Mouse (Mus musculus) spleen, adult 10 weeks (tissue): Measurements from ENCODE around the gene Mau2. TPM values are rescaled to one million over a fixed set of nuclear protein-coding genes. Genes with fewer than 3 reads are reported as not detected.

Experiments used
- polyA plus RNA-seq: library from polyadenylated mRNA; stranded (reverse); fragments of 350-450 nt; fragmentation: Illumina TruSeq; extraction: RNeasy Lipid Tissue Mini Kit (QIAGEN cat#74804); gene quantifications from one replicate; pipeline ENCODE4 v1.2.3, GENCODE M21; 2015; ENCODE audit warnings: low replicate concordance; ENCODE audit not compliant: insufficient read depth

Mau2 gene
- 55.1 TPM for polyA plus RNA-seq

DNA sequence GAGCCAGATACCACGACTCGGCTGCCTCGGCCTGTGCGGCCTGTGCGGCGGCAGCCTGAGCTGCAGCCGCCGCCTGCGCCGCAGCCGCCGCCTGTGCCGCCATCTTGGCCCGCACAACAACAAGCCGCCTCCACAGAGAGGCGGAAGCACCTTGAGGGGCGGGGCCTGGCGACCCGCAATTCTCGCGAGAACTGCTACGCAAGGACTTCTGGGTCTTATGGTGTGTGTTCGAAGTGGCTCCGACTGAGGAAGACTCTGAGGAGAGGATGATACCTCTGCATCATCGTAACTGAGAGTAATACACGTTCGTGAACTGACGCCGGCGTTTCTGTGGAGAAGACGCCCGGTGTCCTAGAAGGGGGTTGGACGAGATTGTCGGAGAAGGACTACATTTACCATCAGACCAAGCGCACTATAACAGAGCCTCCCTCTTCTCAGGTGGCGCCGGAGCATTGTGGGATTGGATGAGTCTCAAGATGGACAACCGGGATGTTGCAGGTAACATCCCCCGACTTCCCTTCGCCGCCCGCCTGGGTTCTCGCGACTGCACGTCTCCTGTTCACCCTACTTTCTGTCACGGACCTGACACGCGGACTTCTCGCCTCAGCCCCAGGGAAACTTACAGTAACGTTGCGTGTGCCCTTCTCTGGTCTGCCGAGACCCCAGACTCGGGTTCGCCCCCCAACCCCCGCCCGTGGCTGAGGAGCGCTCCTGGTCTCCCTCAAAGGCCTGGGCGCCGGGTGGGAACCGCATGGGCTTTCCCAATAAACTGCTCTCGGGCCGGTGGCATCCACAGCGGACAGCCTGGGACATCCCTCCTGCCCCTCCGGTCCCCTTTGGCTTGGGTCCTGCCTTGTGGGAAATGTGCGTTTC is at the start of gene Mau2, which contains the start of gene Sugp1:
Gene Mau2, minus strand, starts transcription at position 152 of the 873 bp plus-strand sequence.
Gene Sugp1, plus strand, starts transcription at position 231 of the 873 bp plus-strand sequence.

DNA sequence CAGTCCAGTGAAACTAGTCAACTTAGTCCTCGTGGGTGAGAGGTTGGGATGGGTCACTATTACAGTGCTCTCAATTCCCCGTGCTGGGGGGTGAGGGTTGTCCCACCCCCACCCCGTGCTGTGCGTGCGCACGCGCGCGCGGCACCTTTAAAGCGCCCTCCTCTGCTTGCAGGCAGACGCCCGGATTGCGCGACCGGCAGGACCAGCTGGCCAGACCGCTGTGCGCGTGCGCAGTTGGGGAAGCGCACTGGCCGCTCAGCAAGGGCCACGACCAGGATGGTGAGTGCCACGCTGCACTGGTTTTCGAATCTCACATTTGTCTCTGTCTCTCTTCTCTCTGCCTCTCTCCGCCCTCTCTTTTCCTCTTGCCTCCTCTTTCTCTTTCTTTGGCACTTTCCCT is 40.8 kb upstream of the Mau2 start, which contains the start of gene Hapln4:
Gene Hapln4, plus strand, starts transcription at position 173 of the 400 bp plus-strand sequence.

DNA sequence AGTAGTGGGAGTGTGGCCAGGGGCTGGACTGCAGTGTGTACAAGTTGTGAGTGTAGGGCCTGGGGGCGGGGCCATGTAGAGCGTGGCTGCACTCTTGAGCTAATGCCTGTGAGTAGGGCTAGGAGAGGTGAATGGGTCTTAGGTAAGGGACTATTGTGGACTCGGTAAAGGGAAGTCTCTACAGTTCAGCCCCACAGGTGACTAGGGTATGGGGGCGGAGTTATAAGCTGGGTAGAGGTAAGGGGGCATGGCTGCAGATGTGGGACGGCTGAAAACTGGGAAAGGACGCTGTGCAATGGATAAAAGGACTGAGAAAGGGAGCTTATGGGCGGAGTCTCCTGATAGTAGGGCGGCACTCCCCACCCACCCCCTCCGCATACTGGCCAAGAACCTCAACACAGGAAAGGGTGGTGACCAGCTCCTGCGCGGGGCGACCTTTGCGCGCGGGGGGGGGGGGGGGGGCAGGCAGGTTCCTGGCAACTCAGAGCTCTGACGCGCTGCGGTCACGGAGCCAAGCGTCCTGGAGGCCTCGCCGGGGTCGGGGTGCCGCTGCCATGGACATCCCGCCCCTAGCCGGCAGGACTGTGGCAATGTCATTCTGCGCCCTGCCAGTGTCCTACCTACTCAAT is 30.0 kb upstream of the Mau2 start, which contains the start of gene Tm6sf2:
Gene Tm6sf2, plus strand, starts transcription at position 484 of the 629 bp plus-strand sequence.

DNA sequence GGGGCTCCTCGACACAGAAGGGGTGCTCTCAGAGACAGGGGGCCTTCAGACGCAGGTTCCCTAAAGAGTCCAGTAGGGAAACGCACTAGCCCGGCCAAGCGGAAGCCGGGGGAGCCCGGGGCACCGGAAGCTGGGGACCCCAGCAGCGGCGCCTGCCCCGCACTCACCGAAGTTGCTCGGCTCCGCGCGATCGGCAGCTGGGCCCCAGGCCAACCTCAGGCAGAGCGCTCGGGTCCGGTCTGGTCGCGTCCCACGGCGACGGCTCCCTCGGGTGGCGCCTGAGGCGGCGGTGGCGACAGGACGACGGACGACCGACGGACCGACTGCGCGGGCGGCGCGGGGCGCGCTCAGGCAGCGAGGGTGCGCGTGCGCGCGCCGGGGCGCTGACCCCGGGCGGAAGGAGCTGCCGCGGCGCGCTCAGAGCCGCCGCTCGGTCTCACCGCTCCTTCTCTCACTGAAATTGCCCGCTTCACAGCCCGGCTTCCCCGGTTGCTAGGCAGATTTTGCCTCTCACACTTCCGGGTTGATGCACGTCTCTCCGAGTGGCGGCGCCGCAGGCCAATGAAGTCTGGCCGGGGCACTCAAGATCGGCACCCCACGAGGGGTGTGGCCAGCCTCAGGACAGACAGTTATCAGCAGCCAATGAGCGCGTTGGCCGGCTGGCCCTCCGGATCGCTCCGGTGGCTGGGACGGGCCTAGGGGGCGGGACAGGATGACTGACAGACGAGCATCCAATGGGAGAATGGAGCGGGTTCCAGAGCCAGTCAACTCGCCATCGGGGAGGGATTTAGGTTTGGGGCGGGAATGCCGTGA is 46.6 kb downstream of the Mau2 start, which contains the start of gene Gatad2a:
Gene Gatad2a, minus strand, starts transcription at position 609 of the 813 bp plus-strand sequence.

Other genes with a start within 250 kb of the Mau2 start
- 168 TPM for gene Gmip, start 234.1 kb downstream of the Mau2 start, polyA plus RNA-seq
- 6.1 TPM for gene Lpar2, start 220.3 kb downstream of the Mau2 start, polyA plus RNA-seq
- 8.6 TPM for gene Pbx4, start 210.2 kb downstream of the Mau2 start, polyA plus RNA-seq
- gene Cilp2, start 155.0 kb downstream of the Mau2 start, polyA plus RNA-seq: not detected
- gene Tssk6, start 140.6 kb downstream of the Mau2 start, polyA plus RNA-seq: not detected
- gene Ndufa13, start 140.2 kb downstream of the Mau2 start, polyA plus RNA-seq: 13.6 TPM
- not detected for gene Yjefn3, start 140.0 kb downstream of the Mau2 start, polyA plus RNA-seq
- 21.0 TPM for gene Gatad2a, start 46.4 kb downstream of the Mau2 start, polyA plus RNA-seq
- gene Sugp1, start 79 bp upstream of the Mau2 start, polyA plus RNA-seq: 29.4 TPM
- gene Tm6sf2, start 30.2 kb upstream of the Mau2 start, polyA plus RNA-seq: 1.2 TPM
- not detected for gene Hapln4, start 40.7 kb upstream of the Mau2 start, polyA plus RNA-seq
- 0.06 TPM for gene Ncan, start 78.1 kb upstream of the Mau2 start, polyA plus RNA-seq
- 17.2 TPM for gene Nr2c2ap, start 88.6 kb upstream of the Mau2 start, polyA plus RNA-seq
- gene Rfxank, start 96.4 kb upstream of the Mau2 start, polyA plus RNA-seq: 7.4 TPM
- gene Borcs8, start 96.8 kb upstream of the Mau2 start, polyA plus RNA-seq: 25.0 TPM
- 0.33 TPM for gene Mef2b, start 97.0 kb upstream of the Mau2 start, polyA plus RNA-seq
- gene Tmem161a, start 129.6 kb upstream of the Mau2 start, polyA plus RNA-seq: 15.6 TPM
- 8.9 TPM for gene Slc25a42, start 169.6 kb upstream of the Mau2 start, polyA plus RNA-seq
- gene Sugp2, start 191.5 kb upstream of the Mau2 start, polyA plus RNA-seq: 44.6 TPM
- 3.8 TPM for gene Armc6, start 191.7 kb upstream of the Mau2 start, polyA plus RNA-seq
- gene Homer3, start 240.1 kb upstream of the Mau2 start, polyA plus RNA-seq: 4.2 TPM